In genomic region chr10:117510224-117510486, GRCm38 (mm10) we compare ENCODE assay signal across 28 mouse cellular contexts.
"Had no signal": no experiment of that assay in that cellular context is flagged by ENCODE, and none has a peak within 500 bp of the region (broad histone marks: within the 10 kb centered on the region; RNA-seq: fewer than 3 reads in every experiment).

No protein-coding gene starts in this region.

- H3K27ac ChIP-seq: embryonic facial prominence, embryonic 10.5 days; embryonic facial prominence, embryonic 12.5 days; embryonic facial prominence, embryonic 13.5 days; embryonic facial prominence, embryonic 15.5 days; forebrain, embryonic 10.5 days; forebrain, embryonic 12.5 days; forebrain, embryonic 13.5 days; forebrain, embryonic 15.5 days; gastrocnemius, adult 2 months; heart, adult 2 months; heart, embryonic 10.5 days had no signal

- ATAC-seq: forebrain, embryonic 13.5 days; forebrain, embryonic 14.5 days; forebrain, embryonic 15.5 days; forebrain, embryonic 16.5 days; forebrain, postnatal 0 days had no signal

- DNase-seq: cerebellum, adult 8-10 months; cerebellum, adult 9-10 months; cerebellum, adult 9-11 months; cerebellum, postnatal 10 days; cerebellum, postnatal 14 days; cerebellum, postnatal 25 days; cerebellum, postnatal 36 days; embryo, embryonic 11 days; forebrain, postnatal 0 days; gastrocnemius, adult 2 months; gastrocnemius, postnatal 10 days; gastrocnemius, postnatal 14 days; gastrocnemius, postnatal 25 days; gastrocnemius, postnatal 36 days; heart, adult 18-20 months; heart, adult 2 months had no signal

- H3K27me3 ChIP-seq: embryonic facial prominence, embryonic 12.5 days; embryonic facial prominence, embryonic 13.5 days; embryonic facial prominence, embryonic 15.5 days; forebrain, embryonic 12.5 days; forebrain, embryonic 13.5 days; forebrain, embryonic 15.5 days had no signal

- H3K9me3 ChIP-seq: embryonic facial prominence, embryonic 10.5 days; embryonic facial prominence, embryonic 12.5 days; embryonic facial prominence, embryonic 15.5 days; forebrain, embryonic 12.5 days; forebrain, embryonic 13.5 days; forebrain, embryonic 15.5 days; heart, embryonic 10.5 days had no signal

- H3K4me3 ChIP-seq: embryonic facial prominence, embryonic 10.5 days; embryonic facial prominence, embryonic 12.5 days; embryonic facial prominence, embryonic 13.5 days; embryonic facial prominence, embryonic 15.5 days; erythroblast, embryonic 14.5 days; forebrain, embryonic 10.5 days; forebrain, embryonic 12.5 days; forebrain, embryonic 13.5 days; forebrain, embryonic 15.5 days; gastrocnemius, adult 2 months; heart, adult 2 months; heart, embryonic 10.5 days had no signal

- H3K9ac ChIP-seq: embryonic facial prominence, embryonic 12.5 days; embryonic facial prominence, embryonic 13.5 days; embryonic facial prominence, embryonic 15.5 days; forebrain, embryonic 12.5 days; forebrain, embryonic 13.5 days; forebrain, embryonic 15.5 days; forebrain, postnatal 0 days had no signal

- H3K36me3 ChIP-seq: embryonic facial prominence, embryonic 10.5 days; embryonic facial prominence, embryonic 12.5 days; embryonic facial prominence, embryonic 13.5 days; embryonic facial prominence, embryonic 15.5 days; forebrain, embryonic 10.5 days; forebrain, embryonic 12.5 days; forebrain, embryonic 15.5 days; heart, embryonic 10.5 days had no signal

- H3K4me2 ChIP-seq: embryonic facial prominence, embryonic 12.5 days; embryonic facial prominence, embryonic 13.5 days; embryonic facial prominence, embryonic 15.5 days; forebrain, embryonic 12.5 days; forebrain, embryonic 13.5 days; forebrain, embryonic 15.5 days had no signal

- H3K4me1 ChIP-seq: embryonic facial prominence, embryonic 10.5 days; embryonic facial prominence, embryonic 12.5 days; embryonic facial prominence, embryonic 13.5 days; embryonic facial prominence, embryonic 15.5 days; forebrain, embryonic 10.5 days; forebrain, embryonic 12.5 days; forebrain, embryonic 13.5 days; forebrain, embryonic 15.5 days; heart, embryonic 10.5 days had no signal
